ENCODE assay signal across 8 mouse cellular contexts in the genomic region with DNA sequence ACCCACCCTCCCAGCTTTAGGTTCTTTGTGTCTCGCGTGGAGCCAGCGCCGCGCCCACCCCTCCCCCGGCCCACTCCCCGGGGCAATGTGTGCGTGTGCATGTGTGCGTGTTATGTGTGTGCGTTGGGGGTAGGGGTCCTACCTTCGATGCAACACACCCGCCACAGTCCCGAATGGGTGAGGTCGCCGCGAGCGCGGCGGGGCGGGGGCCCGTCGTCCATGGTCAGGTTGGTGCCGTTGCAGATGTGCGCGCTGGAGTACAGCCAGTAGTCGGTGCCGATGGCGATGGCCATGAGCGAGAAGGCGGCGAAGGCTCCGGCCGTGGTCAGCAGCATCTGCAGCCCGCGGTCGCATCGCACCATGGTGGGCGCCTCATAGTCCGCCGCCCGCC. TPM values are rescaled to one million over a fixed set of nuclear protein-coding genes. Genes with fewer than 3 reads are reported as not detected.
DNase-seq lines count a peak whose midpoint lies in the region; ATAC-seq and TF ChIP-seq lines count a peak whose summit lies in the region.

No protein-coding gene starts in this region.

- 0% methylated on average over 40 of the region's 41 CpGs for WGBS in kidney, embryonic 15.5 days
- under 1% methylated on average over 35 of the region's 41 CpGs for WGBS in midbrain, postnatal 0 days

- no peaks in the 10 kb centered on the region for H3K9me3 ChIP-seq in kidney, embryonic 15.5 days (replicated peaks)
- no peaks in the 10 kb centered on the region for H3K9me3 ChIP-seq in midbrain, postnatal 0 days (ENCODE audit: low read length)

- H3K27ac ChIP-seq in kidney, embryonic 15.5 days, result no peak overlapping the region
- H3K27ac ChIP-seq in midbrain, postnatal 0 days (ENCODE audit: low read depth, low read length), result peak overlapping the region; percentile 96

- H3K27me3 ChIP-seq in kidney, embryonic 15.5 days, result peaks cover 64% of the 10 kb centered on the region
- H3K27me3 ChIP-seq in midbrain, postnatal 0 days (ENCODE audit: insufficient read depth, low read length), result no peaks in the 10 kb centered on the region

- H3K4me3 ChIP-seq in kidney, embryonic 15.5 days (replicated peaks), result peak overlapping the region; percentile 63
- H3K4me3 ChIP-seq in midbrain, postnatal 0 days (ENCODE audit: low read depth, low read length), result peak overlapping the region; percentile 81

- no peak for TF ChIP-seq CTCF in midbrain, postnatal 0 days (IDR thresholded peaks at IDR 0.05)

- peaks cover 56% of the 10 kb centered on the region for H3K4me1 ChIP-seq in kidney, embryonic 15.5 days
- peaks cover 3% of the 10 kb centered on the region; the same call in 1 of the 2 replicates for H3K4me1 ChIP-seq in midbrain, postnatal 0 days (ENCODE audit: insufficient read depth, low read length)

- H3K36me3 ChIP-seq in kidney, embryonic 15.5 days, result no peaks in the 10 kb centered on the region
- peaks cover 11% of the 10 kb centered on the region for H3K36me3 ChIP-seq in midbrain, postnatal 0 days (ENCODE audit: insufficient read depth, low read length)

- peak overlapping the region; percentile 57 for H3K9ac ChIP-seq in kidney, embryonic 15.5 days
- peak overlapping the region; percentile 94 for H3K9ac ChIP-seq in midbrain, postnatal 0 days (replicated peaks; ENCODE audit: low read length, poor library complexity, severe bottlenecking)

- DNase-seq in frontal cortex, postnatal 10 days (ENCODE audit: low spot score in 2 of 2), result peak; percentile 53 to 58
- no peak for DNase-seq in frontal cortex, postnatal 36 days (ENCODE audit: low spot score in 2 of 2)
- DNase-seq in thymus, adult 18-20 months, result peak; percentile 20 to 26
- DNase-seq in thymus, postnatal 0 days (ENCODE audit: low spot score), result no peak
- DNase-seq in midbrain, postnatal 0 days (ENCODE audit: low spot score), result no peak
- no peak for DNase-seq in MN1 (ENCODE audit: low spot score)

- ATAC-seq in kidney, embryonic 15.5 days (replicated peaks; ENCODE audit: low FRiP score), result peak; percentile 47
- peak; percentile 12 for ATAC-seq in midbrain, postnatal 0 days (ENCODE audit: low FRiP score)
- no peak for ATAC-seq in erythroid progenitor cell, adult 5-6 weeks (replicated peaks; ENCODE audit: low FRiP score, poor library complexity, severe bottlenecking)

- peak overlapping the region; percentile 99 for H3K4me2 ChIP-seq in kidney, embryonic 15.5 days
- peak overlapping the region; percentile 82 for H3K4me2 ChIP-seq in midbrain, postnatal 0 days (ENCODE audit: low read depth, low read length, poor library complexity, severe bottlenecking)

RNA-seq across cellular contexts. Expression of gene Cacng4, which starts 0.3 kb away (rescaled TPM):
- 0.50 and 0.60 TPM in 2 replicates for polyA plus RNA-seq in thymus, postnatal 0 days (2015; fragmentation: Nextera tagmentation; extraction: Ambion mirVana)
- polyA plus RNA-seq in kidney, embryonic 15.5 days (2015; fragmentation: Nextera tagmentation; extraction: Ambion mirVana), result 2.5 and 3.3 TPM in 2 replicates
- total RNA-seq in midbrain, postnatal 0 days (2014; rRNA removed), result 112 TPM in 2 replicates
- 58.4 and 61.7 TPM in 2 replicates for polyA plus RNA-seq in midbrain, postnatal 0 days (2015; fragmentation: Nextera tagmentation; extraction: Ambion mirVana)
- total RNA-seq in erythroid progenitor cell, adult 5-6 weeks (2015; ENCODE audit: low replicate concordance), result not detected in 2 replicates
- 0.64 TPM in 1 of 2 replicates, not detected in the other for total RNA-seq in erythroid progenitor cell, adult 5-6 weeks (2017; ENCODE audit: low replicate concordance)

Comparison
In these comparisons a context has a peak if more than half of its experiments do, and no peak if none do; other contexts are left out.
1. DNase-seq: peak in frontal cortex, postnatal 10 days (2 of 2) and thymus, adult 18-20 months (2 of 2); none in frontal cortex, postnatal 36 days (0 of 2), thymus, postnatal 0 days (single experiment), midbrain, postnatal 0 days (single experiment) and MN1 (single experiment).
2. RNA of gene Cacng4, which starts 0.3 kb away (polyA plus RNA-seq): 58.4 to 61.7 TPM in midbrain, postnatal 0 days; 2.5 to 3.3 TPM in kidney, embryonic 15.5 days and 0.50 to 0.60 TPM in thymus, postnatal 0 days; every median in the first group is over 10 times any median in the second.